9 mouse cellular contexts compared by ENCODE assay signal in genomic region chr2:11664367-11664766, GRCm38 (mm10). TPM values are rescaled to one million over a fixed set of nuclear protein-coding genes. Genes with fewer than 3 reads are reported as not detected.
DNase-seq lines count a peak whose midpoint lies in the region; ATAC-seq and TF ChIP-seq lines count a peak whose summit lies in the region.
"Had no signal": no experiment of that assay in that cellular context is flagged by ENCODE, and none has a peak within 500 bp of the region (broad histone marks: within the 10 kb centered on the region; RNA-seq: fewer than 3 reads in every experiment).

No protein-coding gene starts in this region.

- H3K9me3 ChIP-seq in intestine, postnatal 0 days (ENCODE audit: control insufficient read depth), result no peaks in the 10 kb centered on the region
- H3K9me3 ChIP-seq in liver, postnatal 0 days (ENCODE audit: low read length), result no peaks in the 10 kb centered on the region

- ATAC-seq in intestine, postnatal 0 days, result peak; percentile 49; the same call in 1 of the 2 replicates
- peak; percentile 82 for ATAC-seq in liver, postnatal 0 days

- TF ChIP-seq EP300 in liver, postnatal 0 days (IDR thresholded peaks at IDR 0.05; ENCODE audit: low read depth), result no peak

- 48% methylated on average over 6 of the region's 6 CpGs for WGBS in intestine, postnatal 0 days
- 52% methylated on average over 6 of the region's 6 CpGs for WGBS in liver, postnatal 0 days (ENCODE audit: insufficient replicate concordance)

- no peak overlapping the region for H3K9ac ChIP-seq in intestine, postnatal 0 days (ENCODE audit: low read depth, low read length)
- 0 out of 2 replicates have a peak overlapping the region, but pooled peaks have one; percentile 12 for H3K9ac ChIP-seq in liver, postnatal 0 days (replicated peaks)

- H3K4me2 ChIP-seq in intestine, postnatal 0 days (replicated peaks; ENCODE audit: low read depth), result peak overlapping the region; percentile 50
- H3K4me2 ChIP-seq in liver, postnatal 0 days (ENCODE audit: low read depth, low read length), result peak overlapping the region; percentile 64

- no peaks in the 10 kb centered on the region; the same call in 1 of the 2 replicates for H3K4me1 ChIP-seq in brown adipose tissue, adult 24 weeks (ENCODE audit: control insufficient read depth, insufficient read depth, insufficient read length, low read length)
- H3K4me1 ChIP-seq in intestine, postnatal 0 days (replicated peaks; ENCODE audit: control insufficient read depth, insufficient read depth, low read length), result no peaks in the 10 kb centered on the region
- no peaks in the 10 kb centered on the region for H3K4me1 ChIP-seq in liver, postnatal 0 days (ENCODE audit: insufficient read depth)

- peak overlapping the region; percentile 27 for H3K4me3 ChIP-seq in brown adipose tissue, adult 24 weeks (ENCODE audit: insufficient read depth, low read depth, low read length)
- H3K4me3 ChIP-seq in intestine, postnatal 0 days (ENCODE audit: low read depth, low read length), result no peak overlapping the region
- H3K4me3 ChIP-seq in liver, postnatal 0 days (ENCODE audit: low read depth, low read length), result peak overlapping the region; percentile 13; the same call in 1 of the 2 replicates

- no peak for TF ChIP-seq CTCF in intestine, postnatal 0 days (IDR thresholded peaks at IDR 0.05; ENCODE audit: low read depth)
- TF ChIP-seq CTCF in liver, postnatal 0 days (IDR thresholded peaks at IDR 0.05; ENCODE audit: low read depth), result peak; percentile 40; the same call in 1 of the 2 replicates

- DNase-seq in right cerebral cortex, postnatal 10 days (ENCODE audit: low spot score in 2 of 2), result peak; percentile 34 to 60
- DNase-seq in right cerebral cortex, postnatal 25 days, result no peak
- DNase-seq in gastrocnemius, postnatal 36 days, result peak; percentile 13 to 20
- peak; percentile 35 for DNase-seq in liver, postnatal 0 days
- peak; percentile 43 for DNase-seq in retina, embryonic 14.5 days (ENCODE audit: low spot score)
- DNase-seq in T-cell, adult 2 months (ENCODE audit: low spot score), result no peak

- no peaks in the 10 kb centered on the region for H3K27me3 ChIP-seq in intestine, postnatal 0 days (replicated peaks; ENCODE audit: control insufficient read depth, insufficient read depth, low read length)
- no peaks in the 10 kb centered on the region for H3K27me3 ChIP-seq in liver, postnatal 0 days (ENCODE audit: insufficient read depth, low read length)

- H3K36me3 ChIP-seq in intestine, postnatal 0 days (ENCODE audit: control insufficient read depth, insufficient read depth), result no peaks in the 10 kb centered on the region
- no peaks in the 10 kb centered on the region for H3K36me3 ChIP-seq in liver, postnatal 0 days (replicated peaks; ENCODE audit: insufficient read depth, low read length)

- intact Hi-C loops in gastrocnemius, postnatal 36 days (cut with DNase I), result loop anchor here (2.0 to 5.0 kb wide), 2 partner anchors 46 to 208 kb away; no protein-coding TSS in a partner anchor

- peak overlapping the region; percentile 87 for H3K27ac ChIP-seq in brown adipose tissue, adult 24 weeks (replicated peaks; ENCODE audit: low read depth, low read length)
- no peak overlapping the region for H3K27ac ChIP-seq in intestine, postnatal 0 days (ENCODE audit: low read depth, low read length)
- H3K27ac ChIP-seq in liver, postnatal 0 days (ENCODE audit: low read depth), result no peak overlapping the region

RNA-seq across cellular contexts. Expression of gene Il2ra, which starts 21.8 kb away (rescaled TPM):
- polyA plus RNA-seq in brown adipose tissue, adult 24 weeks (2012; ENCODE audit: insufficient read depth, insufficient read length, missing spikeins), result 0.32 and 2.0 TPM in 2 replicates
- under 1 TPM; 0.41 to 0.69 TPM for total RNA-seq in gastrocnemius, postnatal 36 days (2021)
- 0.05 and 0.16 TPM in 2 replicates for polyA plus RNA-seq in intestine, postnatal 0 days (2015; fragmentation: Nextera tagmentation; extraction: Ambion mirVana)
- polyA plus RNA-seq in liver, postnatal 0 days (2015; fragmentation: Nextera tagmentation; extraction: Ambion mirVana), result 0.06 and 0.23 TPM in 2 replicates
- polyA plus RNA-seq: embryonic facial prominence, embryonic 11.5 days had no signal

RNA-seq across cellular contexts. Expression of gene Gm17490, which starts 38.3 kb away (rescaled TPM):
- polyA plus RNA-seq in brown adipose tissue, adult 24 weeks (2012; ENCODE audit: insufficient read depth, insufficient read length, missing spikeins), result not detected in 2 replicates
- not detected for total RNA-seq in gastrocnemius, postnatal 36 days (2021)
- not detected in 2 replicates for polyA plus RNA-seq in intestine, postnatal 0 days (2015; fragmentation: Nextera tagmentation; extraction: Ambion mirVana)
- polyA plus RNA-seq in liver, postnatal 0 days (2015; fragmentation: Nextera tagmentation; extraction: Ambion mirVana), result not detected in 2 replicates
- polyA plus RNA-seq: embryonic facial prominence, embryonic 11.5 days had no signal

RNA-seq across cellular contexts. Expression of gene Il15ra, which starts 40.7 kb away (rescaled TPM):
- 44.9 and 47.0 TPM in 2 replicates for polyA plus RNA-seq in brown adipose tissue, adult 24 weeks (2012; ENCODE audit: insufficient read depth, insufficient read length, missing spikeins)
- 10 to 100 TPM; 16.5 to 27.2 TPM for total RNA-seq in gastrocnemius, postnatal 36 days (2021)
- polyA plus RNA-seq in intestine, postnatal 0 days (2015; fragmentation: Nextera tagmentation; extraction: Ambion mirVana), result 3.7 and 4.9 TPM in 2 replicates
- 23.8 and 31.1 TPM in 2 replicates for polyA plus RNA-seq in liver, postnatal 0 days (2015; fragmentation: Nextera tagmentation; extraction: Ambion mirVana)

Comparison
In these comparisons a context has a peak if more than half of its experiments do, and no peak if none do; other contexts are left out.
1. DNase-seq: peak in right cerebral cortex, postnatal 10 days (2 of 2), gastrocnemius, postnatal 36 days (2 of 2), liver, postnatal 0 days (single experiment) and retina, embryonic 14.5 days (single experiment); none in right cerebral cortex, postnatal 25 days (single experiment) and T-cell, adult 2 months (single experiment).